Mouse (Mus musculus): ENCODE measurements around the gene Slc38a1. TPM values are rescaled to one million over a fixed set of nuclear protein-coding genes. Genes with fewer than 3 reads are reported as not detected.
A peak's percentile ranks its signal among the peaks of the same experiment; 100 is the strongest.

Slc38a1 gene
- polyA plus RNA-seq, 1 experiment from 2014 or later: 71.6 TPM

DNA sequence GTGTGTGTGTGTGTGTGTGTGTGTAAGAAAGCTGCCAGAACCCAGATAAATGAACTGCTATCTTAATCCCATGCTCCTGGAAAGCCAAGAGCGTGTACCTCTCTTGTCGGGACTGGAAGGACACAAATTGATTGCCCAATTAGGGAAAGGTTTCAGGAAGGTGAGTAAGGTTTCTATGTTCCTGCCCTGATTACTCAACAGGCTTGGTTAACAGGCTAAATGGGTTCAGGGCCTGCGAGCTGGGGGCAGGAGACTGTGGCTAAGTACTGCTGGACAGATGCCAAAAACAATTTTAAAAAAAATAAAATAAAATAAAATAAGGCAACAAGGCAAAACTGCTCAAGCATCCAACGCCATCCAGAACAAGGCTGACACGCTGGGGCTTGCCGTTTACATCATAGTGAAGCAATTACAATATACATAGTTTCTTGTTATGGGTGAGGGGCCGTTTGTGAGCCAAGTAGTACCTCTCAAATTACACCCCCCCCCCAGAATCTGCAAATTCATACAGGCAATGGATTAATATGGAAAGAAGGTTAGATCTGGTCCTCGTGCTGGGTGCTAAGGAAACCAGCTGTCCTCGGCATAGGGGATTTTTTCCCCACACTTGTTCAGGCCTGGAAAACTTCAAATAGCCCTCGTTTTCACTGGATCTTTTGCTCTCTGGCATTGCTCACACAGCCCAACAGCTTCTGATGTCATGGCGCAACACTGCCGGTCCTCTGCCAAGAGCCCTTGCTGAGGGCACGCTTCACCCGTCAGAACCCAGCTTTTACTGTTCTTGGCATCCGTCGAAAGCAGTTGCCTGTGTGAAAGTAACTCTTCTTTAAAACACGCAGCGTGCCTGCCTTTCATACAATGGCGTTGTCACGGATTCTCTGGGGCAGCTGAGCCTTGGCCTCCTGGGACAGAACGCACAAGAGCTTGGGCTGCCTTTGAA, 95.2 kb downstream of the Slc38a1 start:
- H3K27me3 ChIP-seq (ENCODE audit: insufficient read depth, low read length): no peaks in the 10 kb centered on the region
- TF ChIP-seq CTCF (IDR thresholded peaks at IDR 0.05; ENCODE audit: low read depth): no peak
- ATAC-seq (ENCODE audit: insufficient read depth): 0 out of 2 replicates have a peak, but pooled peaks have one; percentile 41
- H3K9me3 ChIP-seq (ENCODE audit: low read depth, low read length): no peaks in the 10 kb centered on the region
- 56% methylated on average over 21 of the region's 21 CpGs for WGBS
- no peaks in the 10 kb centered on the region for H3K36me3 ChIP-seq (ENCODE audit: insufficient read depth)
- peak overlapping the region; percentile 65 for H3K27ac ChIP-seq (ENCODE audit: low read depth)
- H3K4me2 ChIP-seq: no peak overlapping the region
- no peaks in the 10 kb centered on the region for H3K4me1 ChIP-seq (ENCODE audit: insufficient read depth)
- H3K4me3 ChIP-seq (ENCODE audit: low read depth, low read length): no peak overlapping the region
- peak; percentile 74 for DNase-seq
- H3K9ac ChIP-seq: no peak overlapping the region

DNA sequence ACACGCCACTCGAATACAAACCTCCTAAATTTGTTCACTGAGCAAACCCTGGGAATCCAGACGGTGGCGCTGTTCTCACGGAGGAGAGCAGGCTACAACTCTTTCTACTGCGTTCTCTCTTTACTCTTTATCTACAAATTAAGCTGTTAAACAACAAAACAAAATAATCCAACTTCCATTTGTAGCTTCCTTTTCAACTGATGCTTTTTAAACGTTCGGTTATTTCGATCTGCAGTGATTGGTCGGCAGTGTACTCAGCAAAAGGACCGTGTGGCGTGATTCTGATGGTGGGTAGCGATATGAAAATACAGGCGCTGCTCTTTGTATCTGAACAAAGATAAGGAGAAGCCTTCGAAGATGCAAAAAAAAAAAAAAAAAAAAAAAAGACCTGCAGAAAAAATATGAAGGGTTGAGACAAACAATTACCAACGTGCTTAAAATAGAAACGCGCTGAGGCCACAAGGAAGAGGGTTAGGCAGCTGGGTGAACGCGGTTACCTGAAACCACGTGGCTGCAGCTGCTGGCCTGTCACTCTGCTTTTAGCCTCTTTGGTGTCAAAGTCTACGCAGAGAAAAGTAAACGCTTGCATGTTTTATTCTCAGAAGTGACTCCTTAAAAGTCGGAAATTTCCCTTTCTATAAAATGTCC, 99.4 kb downstream of the Slc38a1 start:
- no peaks in the 10 kb centered on the region for H3K4me1 ChIP-seq (ENCODE audit: insufficient read depth)
- peak overlapping the region; percentile 56 for H3K9ac ChIP-seq
- no peaks in the 10 kb centered on the region for H3K9me3 ChIP-seq (ENCODE audit: low read depth, low read length)
- H3K4me3 ChIP-seq (ENCODE audit: low read depth, low read length): peak overlapping the region; percentile 42
- TF ChIP-seq CTCF (IDR thresholded peaks at IDR 0.05; ENCODE audit: low read depth): peak; percentile 89
- H3K27ac ChIP-seq (ENCODE audit: low read depth): no peak overlapping the region
- ATAC-seq (ENCODE audit: insufficient read depth) (no peak; the same call in 1 of the 2 replicates), DNase-seq (peak; percentile 90)
- no peaks in the 10 kb centered on the region for H3K27me3 ChIP-seq (ENCODE audit: insufficient read depth, low read length)
- H3K36me3 ChIP-seq (ENCODE audit: insufficient read depth): no peaks in the 10 kb centered on the region
- 2% methylated on average over 24 of the region's 24 CpGs for WGBS
- peak overlapping the region; percentile 66 for H3K4me2 ChIP-seq

GRCm38 (mm10) chr15:96542135-96542534, 100.6 kb downstream of the Slc38a1 start:
- no peak overlapping the region for H3K27ac ChIP-seq (ENCODE audit: low read depth)
- H3K4me2 ChIP-seq: no peak overlapping the region
- no peaks in the 10 kb centered on the region for H3K36me3 ChIP-seq (ENCODE audit: insufficient read depth)
- no peak for TF ChIP-seq CTCF (IDR thresholded peaks at IDR 0.05; ENCODE audit: low read depth)
- no peak for DNase-seq
- H3K4me3 ChIP-seq (ENCODE audit: low read depth, low read length): no peak overlapping the region
- H3K4me1 ChIP-seq (ENCODE audit: insufficient read depth): no peaks in the 10 kb centered on the region
- no peak overlapping the region for H3K9ac ChIP-seq
- no peaks in the 10 kb centered on the region for H3K9me3 ChIP-seq (ENCODE audit: low read depth, low read length)
- WGBS: 82% methylated on average over 8 of the region's 8 CpGs
- H3K27me3 ChIP-seq (ENCODE audit: insufficient read depth, low read length): no peaks in the 10 kb centered on the region
- no peak for ATAC-seq (ENCODE audit: insufficient read depth)

GRCm38 (mm10) chr15:96537272-96537671, 105.4 kb downstream of the Slc38a1 start:
- no peak for TF ChIP-seq CTCF (IDR thresholded peaks at IDR 0.05; ENCODE audit: low read depth)
- H3K36me3 ChIP-seq (ENCODE audit: insufficient read depth): no peaks in the 10 kb centered on the region
- no peak overlapping the region for H3K9ac ChIP-seq
- DNase-seq: no peak
- ATAC-seq (ENCODE audit: insufficient read depth): no peak
- no peak overlapping the region for H3K4me3 ChIP-seq (ENCODE audit: low read depth, low read length)
- 78% methylated on average over 11 of the region's 11 CpGs for WGBS
- H3K27ac ChIP-seq (ENCODE audit: low read depth): no peak overlapping the region
- H3K4me1 ChIP-seq (ENCODE audit: insufficient read depth): no peaks in the 10 kb centered on the region
- H3K4me2 ChIP-seq: no peak overlapping the region
- no peaks in the 10 kb centered on the region for H3K9me3 ChIP-seq (ENCODE audit: low read depth, low read length)
- H3K27me3 ChIP-seq (ENCODE audit: insufficient read depth, low read length): no peaks in the 10 kb centered on the region

GRCm38 (mm10) chr15:96536412-96536811, 106.3 kb downstream of the Slc38a1 start:
- ATAC-seq (ENCODE audit: insufficient read depth) (no peak), DNase-seq (no peak)
- Histone ChIP-seq H3K4me1 (ENCODE audit: insufficient read depth) (no peaks in the 10 kb centered on the region), H3K27ac (ENCODE audit: low read depth) (no peak overlapping the region), H3K9ac (no peak overlapping the region), H3K9me3 (ENCODE audit: low read depth, low read length) (no peaks in the 10 kb centered on the region), H3K4me3 (ENCODE audit: low read depth, low read length) (no peak overlapping the region), H3K36me3 (ENCODE audit: insufficient read depth) (no peaks in the 10 kb centered on the region), H3K4me2 (no peak overlapping the region), H3K27me3 (ENCODE audit: insufficient read depth, low read length) (no peaks in the 10 kb centered on the region)
- 95% methylated on average over 7 of the region's 7 CpGs for WGBS
- no peak for TF ChIP-seq CTCF (IDR thresholded peaks at IDR 0.05; ENCODE audit: low read depth)

DNA sequence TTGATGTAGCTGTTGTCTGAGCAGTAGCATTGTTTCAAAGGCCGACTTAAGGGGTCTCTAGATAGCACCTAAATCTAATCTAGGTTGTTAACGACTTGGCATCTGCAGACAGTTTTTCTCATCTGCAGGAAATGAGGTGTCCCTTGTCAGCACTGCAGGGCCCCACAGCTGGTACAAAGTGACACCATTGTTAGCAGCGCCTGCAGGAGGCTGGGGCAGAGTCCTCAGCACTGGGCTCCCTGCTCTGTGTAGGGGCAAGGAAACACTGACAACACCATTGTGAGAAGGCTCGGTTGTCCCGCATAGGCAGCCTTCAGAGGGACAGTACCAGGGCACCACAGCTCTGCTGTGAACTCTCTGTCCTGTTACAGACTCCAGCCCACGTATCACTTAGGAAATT, 115.0 kb downstream of the Slc38a1 start:
- Histone ChIP-seq H3K36me3 (ENCODE audit: insufficient read depth) (no peaks in the 10 kb centered on the region), H3K4me2 (no peak overlapping the region), H3K9me3 (ENCODE audit: low read depth, low read length) (no peaks in the 10 kb centered on the region), H3K4me1 (ENCODE audit: insufficient read depth) (no peaks in the 10 kb centered on the region), H3K27me3 (ENCODE audit: insufficient read depth, low read length) (no peaks in the 10 kb centered on the region), H3K4me3 (ENCODE audit: low read depth, low read length) (no peak overlapping the region), H3K9ac (no peak overlapping the region), H3K27ac (ENCODE audit: low read depth) (no peak overlapping the region)
- TF ChIP-seq CTCF (IDR thresholded peaks at IDR 0.05; ENCODE audit: low read depth): no peak
- no peak for DNase-seq
- 24% methylated on average over 6 of the region's 6 CpGs for WGBS
- ATAC-seq (ENCODE audit: insufficient read depth): no peak

DNA sequence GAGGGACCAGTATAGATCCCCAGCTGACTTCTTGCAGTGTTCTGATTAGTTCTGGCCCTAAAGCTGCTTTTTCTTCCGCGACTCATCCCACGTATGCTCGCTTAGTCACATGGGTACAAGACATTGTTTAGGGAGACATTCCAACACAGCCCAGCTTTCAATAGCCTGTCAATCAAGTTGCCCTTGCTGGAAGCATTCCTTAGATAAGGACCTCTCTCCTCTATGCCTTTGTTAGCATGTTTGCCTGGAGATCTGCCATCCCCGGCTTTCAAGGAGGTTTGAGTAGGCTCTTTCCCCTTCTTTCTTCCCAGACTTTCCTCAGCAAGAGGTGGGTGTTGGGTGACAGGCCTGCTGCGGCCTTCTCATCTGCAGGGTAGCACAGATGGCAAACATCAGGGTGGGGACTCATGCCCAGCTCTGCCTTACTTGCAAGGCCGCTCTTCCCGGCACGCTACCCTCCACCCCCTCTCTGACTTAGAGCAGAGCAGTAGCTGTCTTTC, 118.4 kb downstream of the Slc38a1 start:
- DNase-seq (peak; percentile 82), ATAC-seq (ENCODE audit: insufficient read depth) (peak; percentile 89)
- Histone ChIP-seq H3K36me3 (ENCODE audit: insufficient read depth) (no peaks in the 10 kb centered on the region), H3K4me1 (ENCODE audit: insufficient read depth) (no peaks in the 10 kb centered on the region), H3K4me3 (ENCODE audit: low read depth, low read length) (no peak overlapping the region), H3K4me2 (peak overlapping the region; percentile 4; the same call in 1 of the 2 replicates), H3K9me3 (ENCODE audit: low read depth, low read length) (no peaks in the 10 kb centered on the region), H3K27ac (ENCODE audit: low read depth) (peak overlapping the region; percentile 56), H3K9ac (no peak overlapping the region; the same call in 1 of the 2 replicates), H3K27me3 (ENCODE audit: insufficient read depth, low read length) (no peaks in the 10 kb centered on the region)
- no peak for TF ChIP-seq CTCF (IDR thresholded peaks at IDR 0.05; ENCODE audit: low read depth)
- WGBS: 23% methylated on average over 9 of the region's 9 CpGs

Other genes starting within 250 kb of the Slc38a1 start
- 112 and 116 TPM in 2 replicates for gene Scaf11, start 182.1 kb downstream of the Slc38a1 start, polyA plus RNA-seq (2014; fragmentation: Nextera tagmentation; extraction: Ambion mirVana)
- 174 and 182 TPM in 2 replicates for gene Slc38a2, start 56.8 kb upstream of the Slc38a1 start, polyA plus RNA-seq (2014; fragmentation: Nextera tagmentation; extraction: Ambion mirVana)